Mouse (Mus musculus): Measurements from ENCODE around the gene Tti1. TPM values are rescaled to one million over a fixed set of nuclear protein-coding genes. Genes with fewer than 3 reads are reported as not detected.

Gene Tti1
- polyA plus RNA-seq, 3 experiments from 2014 or later, result 23.8 to 32.0 (median 26.2) TPM

DNA sequence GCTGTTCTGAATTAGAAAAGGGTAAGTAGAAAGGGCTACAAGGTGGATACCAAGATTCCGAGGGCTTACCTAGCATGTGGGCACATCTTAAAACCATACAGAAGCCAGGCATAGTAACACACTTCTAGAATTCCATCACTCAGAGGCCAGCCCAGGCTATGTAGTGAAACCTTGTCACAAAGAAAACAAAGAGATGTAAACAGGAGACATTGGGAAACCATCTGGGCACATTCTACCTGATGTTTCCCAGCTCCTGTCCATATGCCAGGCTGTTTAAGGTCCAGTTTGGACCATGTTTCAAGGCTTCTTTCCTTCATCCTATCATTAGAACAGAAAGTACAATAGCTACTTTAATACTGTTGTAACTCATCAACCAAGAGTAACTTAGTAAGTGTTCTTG lies 9.3 kb upstream of the Tti1 start:
- ATAC-seq, result no peak

DNA sequence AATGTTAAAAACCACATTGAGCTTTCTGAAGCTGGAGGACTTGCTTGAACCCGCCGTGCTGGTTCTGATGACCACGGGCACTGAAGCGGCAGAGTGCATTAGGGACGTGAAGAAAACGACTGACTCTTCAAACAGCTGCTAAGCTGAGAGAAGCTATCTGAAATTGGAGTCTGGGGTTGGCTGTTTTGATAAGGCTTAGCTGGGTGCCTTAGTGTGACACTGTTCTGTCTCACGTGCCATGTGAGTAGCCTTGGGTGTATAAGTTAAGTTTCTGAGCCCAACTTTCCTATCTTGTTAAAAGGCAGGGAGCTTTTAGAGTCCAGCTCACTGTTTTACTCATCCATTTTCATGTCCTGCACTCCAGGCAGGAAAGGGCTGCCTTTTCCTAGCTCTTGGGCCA lies 8.7 kb upstream of the Tti1 start:
- no peak for ATAC-seq

DNA sequence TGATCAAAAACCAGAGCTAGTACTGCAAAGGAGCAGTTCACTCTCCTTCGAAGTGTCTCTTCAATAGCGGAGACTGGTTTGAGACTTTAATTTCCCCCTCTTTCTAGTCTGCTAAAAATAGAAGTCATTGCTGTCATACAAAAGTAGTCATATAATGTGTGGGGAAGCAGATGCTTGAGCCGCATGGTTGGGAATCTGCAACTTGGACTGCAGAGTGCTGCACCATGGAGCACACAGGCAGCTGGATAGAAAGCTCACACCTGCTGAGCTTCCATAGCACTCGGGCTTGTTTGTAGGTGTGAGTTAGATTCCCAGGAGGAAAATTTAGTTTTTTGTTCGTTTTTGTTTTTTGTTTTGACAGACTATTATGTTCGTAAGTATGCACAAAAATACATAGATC lies 8.2 kb upstream of the Tti1 start:
- no peak for ATAC-seq

DNA sequence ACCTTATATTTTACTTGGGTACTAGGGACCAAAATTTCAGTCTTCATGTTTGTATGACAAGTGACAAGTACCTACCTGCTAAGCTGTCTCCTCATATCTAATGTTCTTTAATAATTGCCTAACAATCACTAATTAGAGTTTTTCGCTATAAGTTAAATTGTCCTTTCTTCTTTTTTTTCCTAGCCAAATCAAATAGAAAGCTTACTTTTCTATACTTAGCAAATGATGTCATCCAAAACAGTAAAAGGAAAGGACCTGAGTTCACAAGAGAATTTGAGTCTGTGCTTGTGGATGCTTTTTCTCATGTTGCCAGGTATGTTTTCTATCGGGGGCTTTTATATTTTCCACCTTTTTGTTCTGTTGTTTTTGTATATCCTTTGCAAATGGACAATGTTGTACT lies 7.6 kb upstream of the Tti1 start:
- ATAC-seq, result no peak

DNA sequence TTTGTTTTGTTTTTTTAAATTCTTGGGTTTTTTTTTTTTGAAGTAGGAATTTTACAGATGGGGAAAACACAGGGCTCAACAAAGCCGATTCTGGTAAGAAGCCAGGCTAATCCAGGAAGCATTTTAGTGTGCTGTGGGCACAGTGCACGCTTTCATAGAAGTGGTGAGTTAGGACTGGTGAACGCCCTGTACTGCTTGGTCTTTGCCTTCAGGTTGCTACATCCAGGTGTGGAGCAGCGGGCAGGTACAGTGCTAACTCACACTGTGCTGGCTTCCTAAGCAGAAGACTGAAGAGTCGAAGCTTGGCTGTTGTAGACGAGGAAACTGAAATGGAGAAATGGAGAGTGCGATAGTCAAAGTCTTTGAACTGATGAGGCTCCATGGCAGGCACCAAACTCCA lies 1.8 kb upstream of the Tti1 start:
- no peak for ATAC-seq

DNA sequence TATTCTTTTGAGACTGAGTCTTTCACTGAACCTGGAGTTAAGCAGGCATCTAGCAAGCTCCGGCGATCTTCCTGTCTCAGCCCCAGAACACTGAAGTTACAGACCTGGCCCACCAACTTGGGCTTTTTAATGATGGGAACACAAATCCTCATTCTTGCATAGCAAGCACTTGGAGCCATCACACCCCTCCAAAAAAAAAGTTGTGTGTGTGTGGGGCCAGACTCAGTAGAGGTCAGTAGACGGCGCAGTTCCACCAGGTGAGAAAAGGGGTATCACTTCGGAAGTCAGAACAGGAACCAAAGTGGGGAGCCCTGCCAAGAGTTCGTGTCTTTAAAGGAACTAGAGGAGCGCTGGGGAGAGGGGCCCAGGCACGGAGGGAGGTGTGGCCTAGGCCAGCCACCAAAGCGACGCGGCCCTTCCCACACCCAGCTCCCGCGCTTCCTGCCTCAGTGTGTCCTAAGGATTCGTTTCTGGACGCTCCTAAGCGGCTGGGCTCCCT lies 329 bp downstream of the Tti1 start:
- peak; percentile 55 for ATAC-seq

DNA sequence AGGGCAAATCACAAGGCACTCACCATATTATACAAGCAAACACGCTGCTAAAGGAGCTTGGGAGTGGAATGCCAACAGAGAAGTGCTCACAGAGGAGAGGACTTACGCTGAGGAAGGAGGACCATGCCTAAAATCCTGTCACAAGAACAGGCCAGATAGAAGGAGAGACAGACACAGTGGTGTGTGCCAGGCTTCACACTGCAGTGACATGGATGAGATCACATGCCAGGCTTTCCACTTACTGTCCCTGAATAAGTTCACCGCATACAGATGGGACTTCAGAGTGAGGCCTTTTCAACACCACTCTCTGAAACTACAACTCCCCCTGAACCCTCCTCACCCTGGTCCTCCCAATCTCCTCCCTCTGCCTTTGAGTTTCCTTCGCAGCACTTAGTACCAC lies 10.9 kb downstream of the Tti1 start:
- no peak for ATAC-seq

DNA sequence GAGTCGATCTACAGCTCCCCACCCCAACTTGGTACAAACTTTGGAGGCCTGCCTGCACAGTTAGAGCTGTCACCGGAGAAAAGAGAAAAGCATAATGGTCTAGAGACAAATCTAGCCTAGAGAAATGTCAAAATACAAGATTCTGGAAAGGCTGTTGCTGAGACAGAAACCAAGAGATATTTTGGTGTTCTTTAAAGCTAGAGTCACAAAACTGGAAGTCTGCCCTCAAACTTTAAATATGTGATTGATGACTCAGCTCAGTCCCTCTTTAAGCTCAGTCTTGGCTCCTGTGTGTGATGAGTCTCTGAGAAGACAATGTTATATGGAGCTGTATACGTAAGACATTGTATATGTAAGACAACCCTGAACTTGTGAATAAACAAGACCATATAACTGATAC lies 15.6 kb downstream of the Tti1 start:
- ATAC-seq, result no peak

DNA sequence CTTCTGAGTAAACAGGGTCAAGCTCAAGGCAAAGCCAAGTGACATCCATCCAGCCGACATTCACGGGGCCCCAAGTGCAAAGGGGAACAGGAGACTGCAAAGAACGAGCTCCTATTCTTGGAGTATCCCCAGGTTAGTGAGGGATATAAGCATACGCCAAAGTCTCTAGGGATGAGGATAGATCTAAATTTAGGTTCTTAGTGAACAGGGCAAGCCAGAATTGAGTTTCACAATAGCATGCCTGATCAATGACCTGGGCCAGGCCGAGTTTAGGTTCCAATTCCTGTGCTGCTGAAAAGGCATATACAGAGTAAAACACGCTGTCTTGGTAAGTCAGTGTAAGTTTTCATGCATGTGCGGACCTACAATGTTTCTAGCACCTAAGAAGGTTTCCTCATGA lies 18.9 kb downstream of the Tti1 start:
- ATAC-seq, result no peak

DNA sequence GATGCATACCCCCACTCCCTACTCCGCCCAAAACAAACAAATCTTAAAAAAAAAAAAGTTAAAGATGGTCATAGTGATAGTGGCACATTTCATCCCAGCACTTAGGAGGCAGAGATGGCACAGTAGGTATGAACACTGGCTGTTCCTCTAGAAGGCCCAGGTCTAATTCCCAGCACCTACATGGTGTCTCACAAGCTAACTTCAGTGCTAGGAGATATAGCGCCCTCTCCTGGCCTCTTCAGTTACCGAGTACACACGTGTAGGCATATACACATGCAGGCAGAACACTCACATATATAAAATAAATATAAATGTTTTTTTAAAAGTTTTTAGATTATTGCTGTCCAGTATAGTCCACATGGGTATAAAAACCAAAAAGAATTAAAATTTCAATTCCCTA lies 22.6 kb downstream of the Tti1 start:
- no peak for ATAC-seq

DNA sequence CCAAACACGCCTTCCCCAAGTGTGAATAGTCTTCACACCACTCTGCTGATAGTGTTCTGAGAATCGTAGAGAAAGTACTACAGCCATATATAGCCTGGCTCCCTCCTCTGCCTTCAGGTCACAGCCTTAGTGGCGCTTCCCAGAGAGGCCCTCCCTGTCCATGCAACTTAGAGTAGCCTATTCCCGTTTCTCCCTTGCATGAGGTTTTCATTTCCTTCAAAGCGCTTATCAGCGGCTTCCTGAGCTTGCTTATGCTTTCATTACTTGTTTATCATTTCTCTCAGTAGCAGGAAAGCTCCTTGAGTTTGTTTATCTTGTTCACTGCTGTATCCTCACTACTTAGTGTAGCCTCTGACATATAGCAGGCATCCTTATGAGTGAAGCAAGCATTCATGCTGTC lies 23.6 kb downstream of the Tti1 start:
- no peak for ATAC-seq

DNA sequence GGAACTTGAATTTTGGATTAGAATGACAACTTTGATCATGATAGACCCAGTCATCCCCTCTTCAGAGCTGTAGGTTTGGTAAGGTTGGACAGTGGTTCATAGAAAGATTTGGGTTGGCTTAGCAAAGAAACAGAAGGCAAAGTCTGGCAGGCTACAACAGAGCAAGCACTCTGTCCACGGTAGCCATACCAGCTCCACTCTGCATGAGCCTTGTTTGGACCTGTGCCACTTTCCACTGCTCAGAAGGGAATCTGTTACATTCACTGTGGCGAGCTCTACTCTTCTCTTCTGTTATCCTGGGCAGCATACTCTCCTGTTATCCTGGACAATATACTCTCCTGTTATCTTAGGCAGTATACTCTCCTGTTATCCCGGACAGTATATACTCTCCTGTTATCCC lies 29.4 kb downstream of the Tti1 start:
- ATAC-seq, result no peak

DNA sequence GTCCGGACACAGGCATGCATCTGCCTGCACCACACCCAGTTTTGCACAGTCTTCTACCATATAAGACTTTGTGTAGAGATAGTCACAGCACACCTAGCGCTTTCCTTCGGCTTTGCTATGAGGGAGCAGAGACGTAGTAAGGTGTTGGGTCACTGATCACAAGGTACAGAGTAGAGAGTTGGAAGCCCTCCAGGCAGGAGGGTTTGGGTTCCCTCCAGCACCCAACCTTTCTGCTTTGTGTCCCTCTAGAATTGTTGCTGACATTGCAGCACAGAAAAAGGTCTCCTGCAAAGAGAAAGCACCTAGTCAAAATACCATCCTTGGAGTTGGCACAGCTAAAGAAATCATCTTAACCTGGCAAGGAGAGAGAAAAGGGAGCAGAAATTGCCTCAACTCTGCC lies 35.7 kb downstream of the Tti1 start:
- ATAC-seq, result no peak

DNA sequence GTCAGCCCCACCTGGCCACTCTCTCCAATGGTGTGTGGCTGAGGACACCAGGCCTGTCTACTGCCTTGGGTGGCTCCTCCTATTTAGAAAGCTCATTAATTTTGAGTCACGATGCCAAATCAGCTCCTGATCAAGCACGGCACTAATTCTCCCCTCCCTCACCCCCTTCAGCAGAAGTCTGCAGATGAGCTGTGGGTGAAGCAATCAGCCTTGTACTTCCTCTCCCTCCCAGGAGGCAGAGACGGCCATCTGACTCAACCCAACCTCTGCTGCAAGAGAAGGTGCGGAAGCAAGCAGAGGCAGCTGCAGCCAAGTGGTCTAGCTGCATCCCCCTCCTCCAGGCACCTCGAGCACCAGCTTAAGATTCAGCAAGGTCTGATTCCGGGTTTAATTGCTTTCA lies 37.2 kb downstream of the Tti1 start:
- ATAC-seq, result no peak

DNA sequence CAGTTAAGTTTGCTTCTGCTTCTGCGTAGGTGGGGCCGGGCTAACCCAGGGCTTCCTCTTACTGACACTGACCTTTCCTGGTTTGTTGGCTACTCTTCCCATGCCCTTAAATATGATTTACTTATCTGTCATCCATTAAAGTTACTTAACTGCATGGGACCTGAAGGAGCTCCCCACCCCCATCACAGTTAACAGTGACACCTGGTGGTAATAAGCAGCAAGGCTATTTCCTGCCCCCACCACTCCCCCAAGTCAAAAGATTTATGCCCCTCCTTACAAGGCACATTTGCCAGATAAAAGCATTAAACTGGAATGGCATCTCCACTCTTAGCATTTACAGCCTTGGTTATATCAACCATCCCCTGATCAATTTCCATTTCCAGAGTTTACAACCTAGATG lies 38.3 kb downstream of the Tti1 start:
- ATAC-seq, result no peak

DNA sequence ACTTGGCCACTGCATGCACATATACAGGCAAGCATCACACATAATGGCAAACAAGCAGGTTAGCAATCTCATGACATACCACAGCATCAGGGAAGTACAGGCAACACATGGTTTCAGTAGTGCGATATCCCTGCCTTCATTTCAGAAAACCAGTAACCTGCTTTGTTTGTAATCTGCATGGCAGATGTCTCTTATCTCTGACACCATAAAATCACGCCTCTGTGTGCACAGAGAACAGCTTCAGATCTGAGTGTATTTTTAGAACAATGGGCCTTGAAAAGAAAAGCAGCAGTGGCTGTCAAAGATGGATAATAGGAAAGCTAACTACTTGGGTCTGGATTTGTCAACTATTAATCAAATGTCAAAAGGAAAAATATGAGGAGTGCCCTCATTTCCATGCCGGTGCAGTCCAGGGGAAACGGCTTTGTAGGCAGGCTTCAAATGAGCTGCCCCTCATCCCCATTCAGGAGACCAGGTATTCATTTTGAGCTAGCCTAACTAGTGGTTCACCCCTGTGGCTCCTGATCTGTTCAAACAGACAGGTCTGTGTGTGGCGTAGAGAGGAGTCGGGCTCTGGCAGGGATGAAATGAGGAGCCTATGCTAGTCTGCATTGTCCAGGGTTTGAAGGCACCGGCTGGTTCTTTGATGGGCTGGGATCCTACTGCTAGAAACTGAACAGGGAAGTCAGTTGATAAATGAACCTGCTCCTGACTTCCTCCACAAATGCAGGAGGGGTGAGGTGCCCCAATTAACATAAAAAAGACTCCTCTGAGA lies 39.6 kb downstream of the Tti1 start:
- no peak for ATAC-seq

DNA sequence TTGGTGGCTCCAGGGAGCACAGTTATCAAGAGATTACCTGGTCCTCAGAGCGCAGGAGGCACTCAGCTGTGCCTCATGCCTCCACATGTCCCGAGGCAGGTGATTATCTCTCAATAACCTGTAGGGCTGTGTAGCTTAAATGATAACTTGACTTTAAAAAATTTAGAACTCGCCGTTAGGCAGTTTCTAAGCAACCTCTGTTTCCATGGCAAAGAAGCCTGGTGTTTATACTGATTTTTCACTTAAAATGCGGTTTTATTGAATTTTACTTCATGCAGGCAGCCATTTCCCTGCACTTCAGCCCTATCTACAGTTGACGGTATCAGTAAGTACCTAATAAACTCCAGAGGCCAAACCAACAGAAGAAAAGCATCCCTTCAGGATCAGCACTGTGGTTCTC lies 42.0 kb downstream of the Tti1 start:
- ATAC-seq, result no peak

DNA sequence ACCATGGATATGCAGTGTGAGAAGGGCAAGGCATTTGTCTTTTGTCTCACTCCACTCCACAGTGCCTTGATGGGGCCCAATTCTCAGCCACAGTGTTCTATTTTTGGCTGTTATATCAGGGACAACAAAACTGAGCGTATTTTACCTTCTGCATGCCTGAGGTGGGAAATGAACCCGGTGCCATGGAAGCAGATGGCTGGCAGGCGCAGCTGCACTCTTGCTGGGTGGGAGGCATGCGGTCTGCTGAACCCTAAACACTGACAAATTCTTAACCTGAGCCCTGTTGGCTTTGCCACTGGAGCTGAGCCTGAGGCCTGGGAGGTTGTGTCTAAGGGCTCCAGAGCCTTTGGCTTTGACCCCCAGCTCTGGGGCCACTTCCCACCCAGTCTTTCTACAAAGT lies 42.6 kb downstream of the Tti1 start:
- no peak for ATAC-seq

DNA sequence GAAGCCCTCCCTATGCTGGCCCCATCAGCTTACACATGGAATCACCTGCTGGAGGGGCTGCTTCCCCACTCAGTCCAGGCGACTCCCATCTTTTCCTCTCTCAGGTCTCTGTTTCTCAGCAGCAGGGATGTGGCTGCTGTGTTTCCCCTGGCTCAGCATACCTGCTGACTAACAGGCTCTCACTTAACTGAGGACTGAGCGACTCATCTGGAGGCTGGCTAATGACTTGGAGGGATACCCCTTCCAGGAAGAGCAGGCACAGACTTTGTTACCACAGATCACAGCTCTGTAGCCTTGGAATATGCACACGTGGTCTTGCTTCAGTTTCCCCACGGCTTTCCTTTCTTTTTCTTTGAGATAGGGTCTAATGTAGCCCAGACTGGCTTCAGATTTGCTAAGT lies 45.0 kb downstream of the Tti1 start:
- no peak for ATAC-seq

DNA sequence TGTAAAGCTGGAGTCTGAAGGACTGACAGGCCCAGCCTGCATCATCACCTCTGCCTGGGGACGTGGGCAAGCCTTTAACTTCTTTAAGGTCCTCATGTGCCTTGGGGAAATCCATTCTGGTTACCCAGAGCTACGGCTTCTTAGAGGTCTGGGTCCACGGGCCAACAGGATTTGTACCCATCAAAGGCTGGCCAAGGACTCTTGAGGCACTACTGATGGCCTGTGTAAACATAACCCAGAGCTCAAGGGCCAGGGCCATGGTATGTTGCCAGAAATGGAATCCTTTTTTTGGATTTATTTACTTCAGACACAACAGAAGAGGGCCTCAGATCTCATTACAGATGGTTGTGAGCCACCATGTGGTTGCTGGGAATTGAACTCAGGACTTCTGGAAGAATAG lies 45.5 kb downstream of the Tti1 start:
- no peak for ATAC-seq

DNA sequence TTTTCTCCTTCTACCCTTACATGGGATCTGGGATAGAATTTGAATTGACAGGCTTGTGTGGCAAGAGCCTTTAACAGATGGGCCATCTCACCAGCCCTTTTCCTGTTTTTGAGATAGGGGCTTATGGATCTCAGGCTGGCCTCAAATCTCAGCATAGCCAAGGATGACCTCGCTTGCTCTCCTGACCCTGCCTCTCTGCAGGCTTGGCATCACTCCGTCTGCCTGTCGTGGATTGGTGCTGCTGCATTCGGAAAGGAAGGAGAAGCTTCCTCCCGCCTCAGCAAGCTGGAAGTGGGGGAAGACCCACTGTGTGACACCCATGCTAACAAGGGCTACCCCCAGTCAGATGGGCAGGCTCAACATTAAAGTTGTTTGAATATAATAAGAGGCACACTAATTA lies 49.0 kb downstream of the Tti1 start:
- ATAC-seq, result no peak

DNA sequence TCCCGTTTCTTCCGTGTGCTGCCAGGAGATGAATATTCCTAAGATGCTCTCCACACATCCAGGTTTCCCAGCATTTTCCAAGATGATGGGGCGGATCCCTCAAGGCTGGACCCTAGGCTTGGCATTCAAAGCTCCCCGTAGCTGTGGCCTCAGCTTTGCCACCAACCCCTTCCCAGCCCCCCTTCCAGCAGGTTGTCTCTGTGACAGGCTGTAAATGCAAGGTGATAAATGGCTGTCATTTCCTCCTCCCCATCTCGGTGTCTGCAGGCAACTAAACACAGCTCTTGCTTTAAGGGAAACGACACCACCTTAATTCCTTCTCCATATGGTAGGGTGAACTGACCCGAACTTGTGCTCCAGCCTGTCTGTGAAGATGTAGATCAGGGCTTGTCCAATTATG lies 52.6 kb downstream of the Tti1 start:
- no peak for ATAC-seq

DNA sequence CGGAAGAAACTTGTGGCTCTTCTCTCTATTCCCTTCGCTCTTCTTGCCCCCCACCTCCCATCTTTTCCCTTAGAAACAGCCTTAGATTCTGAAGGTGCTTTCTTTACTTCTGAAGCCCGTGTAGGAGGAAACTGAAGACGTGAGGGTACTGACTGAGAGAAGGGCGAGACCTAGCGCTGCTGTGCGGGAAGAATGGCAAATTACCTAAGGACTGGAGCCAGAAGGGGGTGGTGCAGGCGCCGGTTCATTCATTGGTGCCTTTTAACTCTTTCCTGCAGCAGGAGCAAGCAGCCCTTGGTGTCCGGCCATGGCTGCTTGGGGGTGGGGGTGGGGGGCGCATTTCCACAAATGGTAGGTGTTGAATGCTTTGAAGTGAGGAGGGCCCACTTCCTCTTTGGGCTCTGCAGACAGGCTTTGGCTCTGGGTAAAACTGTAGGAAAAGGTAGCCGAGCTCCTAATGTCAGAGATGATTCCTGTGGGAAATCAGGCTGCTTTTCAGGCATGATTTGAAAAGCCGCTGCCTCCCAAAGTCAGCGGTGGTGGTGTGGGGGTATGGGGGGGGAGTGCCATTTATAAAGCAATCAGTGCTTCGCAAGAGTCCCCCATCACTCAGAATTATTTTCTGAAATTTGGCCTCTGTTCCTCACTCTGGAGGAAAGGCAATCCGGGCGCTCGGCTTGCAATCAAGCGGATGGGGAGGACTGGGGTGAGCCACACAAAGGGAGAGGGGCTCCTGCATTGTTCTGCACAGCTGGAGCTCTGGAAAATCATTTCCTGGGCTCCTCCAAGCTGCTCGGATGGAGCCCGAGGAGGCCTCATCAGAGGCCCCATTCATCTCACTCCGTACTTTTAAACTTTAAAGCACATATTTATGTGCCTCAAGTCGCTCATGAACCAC lies 53.4 kb downstream of the Tti1 start:
- ATAC-seq, result no peak

DNA sequence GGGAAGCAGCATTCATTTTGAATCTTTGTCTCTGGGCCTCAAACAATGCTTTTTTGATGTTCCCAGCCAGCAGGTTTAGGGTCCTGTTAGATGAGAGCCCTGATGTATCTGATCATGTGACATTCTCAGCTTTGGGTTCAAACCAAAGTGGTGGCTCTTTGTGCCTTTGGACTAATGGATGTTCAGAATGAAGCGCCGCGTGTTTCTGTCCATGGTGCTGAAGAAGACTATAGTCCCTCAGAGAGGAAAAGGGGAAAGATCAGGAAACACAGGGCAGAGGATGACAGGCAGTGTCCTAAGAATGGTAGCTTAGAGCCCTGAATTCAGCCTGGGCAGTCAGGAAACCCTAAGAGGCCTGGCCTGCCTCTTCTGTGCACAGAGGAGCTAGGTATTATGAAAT lies 57.6 kb downstream of the Tti1 start:
- ATAC-seq, result no peak
